Mouse (Mus musculus) ES-Bruce4 (cell line): ENCODE results near the gene Gm6309.
A peak's percentile ranks its signal among the peaks of the same experiment; 100 is the strongest.

Experiments
- CTCF ChIP-seq: IDR thresholded peaks from one replicate; pipeline ENCODE4 v1.8.1; 2011; ENCODE audit warnings: low read depth, low read length
- EP300 ChIP-seq: IDR thresholded peaks from 2 replicates; pipeline ENCODE4 v1.6.1; 2011; ENCODE audit warnings: low read depth, low read length; ENCODE audit not compliant: insufficient read depth
- POLR2A ChIP-seq: IDR thresholded peaks from one replicate; pipeline ENCODE4 v1.8.1; 2011; ENCODE audit warnings: low read length; ENCODE audit not compliant: insufficient read depth

GRCm38 (mm10) chr5:146188144-146188543, 17.6 kb upstream of the Gm6309 start:
- TF ChIP-seq POLR2A (no peak), CTCF (peak; percentile 0), EP300 (no peak)
